Mouse (Mus musculus) left cerebral cortex, adult 18-20 months (tissue): ENCODE results near the gene B4galt2. TPM values are rescaled to one million over a fixed set of nuclear protein-coding genes. Genes with fewer than 3 reads are reported as not detected.

ENCODE experiments used
- DNase-seq, 2 experiments: peaks; one replicate each; pipeline ENCODE4 v3.0.0; 2021 to 2022; ENCODE audit warnings: low spot score in 2 of 2, mixed read lengths in 1 of 2
- total RNA-seq, 2 experiments: library from RNA; stranded (reverse); gene quantifications; 2 replicates each; pipeline ENCODE4 v1.2.3; 2021

The B4galt2 gene
- total RNA-seq, 2 experiments from 2014 or later: 82.6 to 89.3 TPM

DNA sequence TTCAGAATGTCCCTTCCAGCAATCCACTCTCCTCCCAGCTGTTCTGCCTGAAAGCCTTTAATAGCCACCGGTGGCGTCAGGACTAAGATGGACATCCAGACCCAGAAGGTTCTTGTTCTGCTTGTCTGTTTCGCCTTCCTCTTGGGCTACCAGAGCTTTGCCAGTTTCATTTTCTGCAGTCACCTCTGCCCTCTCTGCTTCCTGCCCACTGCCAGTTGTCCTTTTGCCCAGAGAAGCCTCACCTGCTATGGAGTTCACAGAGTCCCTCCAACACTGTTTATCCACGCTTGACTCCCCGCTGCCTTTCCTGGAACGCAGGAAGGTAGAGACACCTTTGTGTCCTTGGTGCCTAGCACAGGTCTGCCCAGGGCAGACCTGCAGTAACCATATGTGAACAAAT lies 43.9 kb downstream of the B4galt2 start:
- no peak for DNase-seq

DNA sequence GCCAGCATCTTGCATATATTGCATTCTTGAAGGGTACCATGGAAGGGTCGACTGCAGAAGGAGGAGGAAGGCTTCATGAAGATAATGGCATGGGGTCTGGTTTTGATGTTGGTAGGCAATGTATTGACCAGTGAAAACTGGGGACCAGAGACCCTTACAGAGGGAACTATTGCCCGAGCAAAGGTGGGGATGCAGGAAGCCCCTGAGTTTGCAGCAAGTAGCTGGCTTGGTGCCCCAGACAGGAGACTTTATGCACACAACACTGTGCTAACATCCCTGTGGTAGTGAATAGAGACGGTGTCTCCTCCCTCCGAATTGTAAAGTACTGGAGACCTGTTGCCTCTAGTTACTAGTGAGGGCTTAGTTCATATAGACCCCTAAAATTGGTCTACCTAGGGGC lies 46.0 kb downstream of the B4galt2 start:
- DNase-seq: no peak

DNA sequence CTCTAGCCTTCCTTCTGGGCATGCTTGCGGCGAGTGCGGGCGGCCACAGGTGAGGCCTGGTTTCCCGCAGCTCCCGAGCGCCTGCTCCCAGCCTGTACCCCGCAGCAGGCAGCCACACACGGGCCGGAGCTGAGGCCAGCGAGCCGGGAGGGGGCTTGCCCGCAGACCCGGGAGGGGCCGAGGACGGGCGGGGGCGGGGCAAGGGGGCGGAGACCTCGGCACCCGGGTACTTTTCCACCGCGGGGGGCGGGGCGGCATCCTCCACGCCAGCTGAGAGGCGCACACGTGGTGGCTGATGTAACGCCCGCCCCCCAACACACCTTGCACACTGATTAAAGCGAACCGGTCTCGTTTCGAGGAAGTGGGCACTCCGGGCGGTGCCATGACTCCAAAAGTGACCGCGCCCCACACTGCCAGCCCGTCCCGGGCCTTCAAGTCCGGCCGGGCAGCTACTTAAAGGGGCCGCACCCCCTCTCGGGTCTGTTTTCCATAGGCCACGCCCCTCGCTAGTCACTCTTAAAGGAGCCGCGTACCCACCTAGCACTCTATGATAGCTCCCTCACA lies 47.0 kb downstream of the B4galt2 start:
- peak; percentile 81 to 88 for DNase-seq

DNA sequence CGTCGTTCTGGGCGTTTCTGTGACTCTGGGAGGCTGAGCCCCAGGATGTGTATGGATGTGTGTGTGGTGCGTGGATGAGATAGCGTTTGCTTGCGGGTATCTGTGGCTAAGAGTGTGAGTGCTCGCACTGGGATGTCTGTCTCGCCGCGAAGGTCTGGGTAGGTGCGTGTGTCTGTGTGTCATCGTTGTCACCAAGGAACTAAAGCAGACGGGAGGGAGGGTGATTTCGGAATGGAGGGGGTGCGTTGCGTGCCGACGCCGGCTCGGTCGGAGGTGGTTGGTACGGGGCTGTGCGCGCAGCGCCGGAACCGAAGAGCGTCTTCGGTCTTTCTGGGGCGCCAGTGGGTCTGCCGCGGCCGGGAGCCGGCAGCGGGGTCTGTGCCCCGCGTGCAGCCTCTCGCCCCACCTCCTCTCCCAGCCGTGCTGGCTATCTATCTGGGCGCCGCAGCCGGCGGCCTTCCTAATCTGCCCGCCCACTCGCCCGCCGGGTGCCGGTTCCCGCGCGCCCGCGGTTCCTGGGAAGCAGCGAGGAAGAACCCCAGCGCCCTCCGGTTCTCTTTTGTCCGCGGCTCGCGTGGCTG lies 47.7 kb downstream of the B4galt2 start:
- DNase-seq: peak; percentile 56 to 70

DNA sequence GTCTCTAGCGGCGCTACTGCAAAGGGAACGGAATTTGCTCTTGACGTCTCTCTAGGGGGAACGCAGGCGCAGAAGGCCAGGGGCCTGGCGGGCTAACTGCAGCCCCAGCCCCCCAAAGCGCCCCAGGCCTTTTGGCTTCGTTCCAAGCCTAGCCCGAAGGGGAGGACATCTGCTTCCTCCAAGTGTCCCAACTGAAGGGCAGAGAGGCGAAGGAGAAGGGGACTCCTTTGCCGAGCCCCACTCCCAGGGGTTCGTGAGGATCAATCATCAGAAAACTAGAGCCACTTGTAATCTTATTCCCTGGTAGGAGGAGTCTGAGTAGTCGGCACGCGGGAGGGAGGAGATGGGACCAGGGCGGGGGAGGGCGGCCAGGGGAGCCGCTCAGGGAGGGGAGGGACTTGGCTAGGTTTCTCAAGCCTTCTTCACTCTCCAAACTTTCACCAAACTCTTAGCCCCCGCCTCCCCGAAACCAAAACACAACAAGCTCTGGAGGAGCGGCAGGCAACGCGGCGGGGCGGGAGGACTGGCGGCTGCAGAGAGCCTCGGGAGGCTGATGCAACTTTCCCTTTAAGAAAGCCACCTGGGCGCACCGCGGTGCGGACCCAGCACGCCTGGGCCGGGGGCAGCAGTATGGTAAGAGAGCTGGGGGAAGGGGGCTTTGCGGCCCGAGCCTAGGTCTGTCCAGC lies 48.3 kb downstream of the B4galt2 start:
- DNase-seq: peak; percentile 29 to 45

DNA sequence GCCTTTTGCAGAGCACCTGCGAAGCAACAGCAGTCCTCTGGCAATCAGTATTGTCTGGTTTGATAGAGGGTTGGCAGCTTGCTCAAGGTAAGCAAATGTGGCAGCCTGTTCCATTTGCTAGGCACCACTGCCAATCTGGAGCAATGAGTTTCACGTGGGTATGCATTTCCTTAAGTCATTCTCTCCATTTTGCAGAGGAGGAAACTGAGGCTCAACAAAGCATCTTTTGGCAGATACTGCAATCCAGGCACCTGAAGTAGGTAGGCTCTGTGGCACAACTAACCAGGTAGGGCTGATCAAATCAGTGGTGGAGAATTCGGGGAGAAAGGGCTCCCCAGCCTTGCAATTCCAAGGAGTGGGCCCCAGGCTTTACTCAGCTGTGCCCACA lies 48.8 kb downstream of the B4galt2 start, which contains the start of gene Slc6a9:
Gene Slc6a9 (plus strand): TSS at position 50 of the 388 bp plus-strand sequence.
- no peak for DNase-seq

DNA sequence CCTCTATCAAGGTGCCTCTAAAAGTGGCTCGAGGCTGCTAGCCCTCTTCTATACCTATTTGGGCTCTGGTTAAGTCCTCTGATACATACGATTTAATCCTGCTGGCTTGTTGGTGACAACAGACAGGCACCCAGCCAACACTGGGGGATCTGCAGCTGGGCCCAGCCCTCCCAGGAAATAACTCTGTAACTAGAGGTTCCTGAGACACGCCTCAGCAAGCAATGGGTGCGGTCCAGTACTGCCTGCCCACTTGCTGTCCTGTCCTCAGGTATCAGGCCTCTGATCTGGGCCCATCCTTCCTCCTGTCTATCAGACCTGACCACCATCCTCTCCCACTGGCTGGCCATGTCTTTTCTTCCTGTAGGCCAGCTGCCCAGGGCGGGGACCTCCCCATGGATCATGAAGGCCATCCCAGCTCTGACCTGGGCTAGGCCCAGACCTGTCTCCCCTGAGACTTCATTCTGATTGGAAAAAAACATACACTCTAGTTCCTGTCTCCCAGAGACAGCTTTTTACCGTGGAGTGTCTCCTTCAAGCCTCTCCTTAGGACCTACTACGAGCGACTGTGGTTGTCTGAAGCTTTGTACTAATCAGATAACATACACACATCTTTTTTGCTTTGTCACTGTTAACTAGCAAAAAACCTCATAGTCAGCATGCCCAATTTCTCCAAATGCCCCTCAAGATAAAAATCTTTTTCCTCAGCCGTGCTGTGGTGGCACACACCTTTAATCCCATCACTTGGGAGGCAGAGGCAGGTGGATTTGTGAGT lies 51.2 kb downstream of the B4galt2 start:
- DNase-seq: no peak

DNA sequence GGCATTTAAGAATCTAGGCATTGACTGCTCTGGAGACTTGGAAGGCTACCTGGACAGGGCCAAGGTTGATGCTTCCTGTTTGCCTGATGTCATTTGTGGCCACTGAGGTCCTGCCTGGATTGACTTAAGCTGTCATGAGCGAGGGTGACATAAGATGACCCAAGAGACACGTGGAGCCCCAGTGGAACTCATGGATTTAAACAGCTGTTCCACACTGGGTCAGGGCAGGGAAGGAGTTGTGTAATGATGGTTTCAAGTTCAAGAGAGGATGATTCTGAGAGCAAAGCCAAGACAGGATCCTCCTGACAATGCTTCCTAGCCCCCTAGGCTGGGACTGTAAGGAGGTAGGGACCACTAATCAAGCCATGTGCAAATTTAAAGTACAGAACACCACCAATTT lies 51.8 kb downstream of the B4galt2 start:
- DNase-seq: no peak

DNA sequence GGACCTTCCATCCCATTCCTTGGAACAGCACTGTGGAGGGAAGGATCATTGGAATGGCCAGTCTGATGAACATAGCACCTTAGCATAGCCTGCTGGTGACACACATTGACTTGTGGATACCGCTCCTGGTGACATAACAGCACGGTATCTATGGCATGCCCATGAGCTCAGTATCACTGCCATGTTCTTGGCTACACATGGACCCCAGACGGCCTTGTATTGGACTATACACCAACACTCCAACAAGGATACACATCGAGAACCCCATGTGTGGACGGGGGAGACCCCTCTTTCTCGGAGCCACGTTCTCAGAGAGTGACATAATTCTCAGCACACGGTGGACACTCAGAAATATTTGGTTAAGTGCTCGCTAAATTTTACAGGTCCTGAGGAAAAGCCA lies 52.5 kb downstream of the B4galt2 start:
- DNase-seq: no peak

DNA sequence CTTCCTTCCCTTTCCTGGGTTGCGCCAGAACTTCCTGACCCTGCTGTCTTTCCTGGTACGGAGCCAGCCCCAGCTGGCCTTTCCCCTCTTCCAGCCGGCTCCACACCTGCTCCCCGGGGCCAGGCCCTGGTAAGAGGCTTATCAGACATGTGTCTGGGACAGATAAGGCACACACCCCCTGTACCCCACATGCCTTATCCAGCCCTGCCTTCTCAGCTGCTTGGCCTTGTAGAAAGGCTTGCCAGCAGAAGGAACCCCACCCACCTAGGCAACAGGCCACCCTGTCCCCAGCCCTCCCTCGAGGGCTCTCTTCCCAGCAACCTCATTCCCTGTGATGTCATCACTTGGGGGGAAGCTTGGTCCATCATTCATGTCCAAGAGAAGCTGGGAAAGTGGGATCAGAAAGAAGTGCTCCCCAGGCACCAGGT lies 53.1 kb downstream of the B4galt2 start:
- DNase-seq: no peak

DNA sequence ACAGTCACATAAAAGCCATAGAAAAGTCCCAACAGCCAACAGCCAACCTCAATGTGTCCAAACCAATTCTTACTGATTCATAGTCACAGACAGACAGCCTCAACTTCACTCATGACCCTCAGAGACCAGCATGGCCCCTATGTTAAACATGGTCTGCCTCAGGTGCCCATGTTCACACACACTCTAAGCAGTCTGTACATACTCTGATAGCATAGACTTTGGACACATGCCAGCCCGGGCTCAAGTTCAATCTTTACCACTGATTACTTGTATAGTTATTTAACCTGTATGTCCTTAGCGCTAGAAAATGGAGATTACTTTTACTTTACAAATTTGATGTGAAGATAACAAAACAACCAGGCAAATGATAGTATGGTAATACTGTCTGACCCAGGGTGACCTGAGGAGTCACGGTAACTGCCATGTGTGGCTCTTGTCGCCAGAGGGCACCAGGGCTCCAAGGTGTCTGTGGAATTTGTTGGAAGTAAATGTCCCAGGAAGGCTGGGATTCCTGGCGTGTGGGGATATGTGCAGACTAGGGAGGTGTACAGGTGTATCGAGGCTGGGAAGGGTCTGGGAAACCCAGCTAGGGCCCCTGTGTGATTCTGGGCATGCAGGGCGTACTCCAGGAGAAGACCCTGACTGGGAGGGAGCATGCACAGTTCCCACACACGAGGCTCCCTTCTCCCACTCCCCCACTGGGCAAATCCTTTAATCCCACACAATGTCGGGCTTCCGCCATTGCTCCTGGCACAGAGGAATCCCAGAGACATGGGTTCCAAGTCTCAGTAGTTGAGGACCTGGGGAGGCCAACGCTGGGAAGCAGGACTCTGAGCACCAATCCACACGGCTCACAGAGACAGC lies 53.8 kb downstream of the B4galt2 start:
- peak; percentile 42 to 65 for DNase-seq

DNA sequence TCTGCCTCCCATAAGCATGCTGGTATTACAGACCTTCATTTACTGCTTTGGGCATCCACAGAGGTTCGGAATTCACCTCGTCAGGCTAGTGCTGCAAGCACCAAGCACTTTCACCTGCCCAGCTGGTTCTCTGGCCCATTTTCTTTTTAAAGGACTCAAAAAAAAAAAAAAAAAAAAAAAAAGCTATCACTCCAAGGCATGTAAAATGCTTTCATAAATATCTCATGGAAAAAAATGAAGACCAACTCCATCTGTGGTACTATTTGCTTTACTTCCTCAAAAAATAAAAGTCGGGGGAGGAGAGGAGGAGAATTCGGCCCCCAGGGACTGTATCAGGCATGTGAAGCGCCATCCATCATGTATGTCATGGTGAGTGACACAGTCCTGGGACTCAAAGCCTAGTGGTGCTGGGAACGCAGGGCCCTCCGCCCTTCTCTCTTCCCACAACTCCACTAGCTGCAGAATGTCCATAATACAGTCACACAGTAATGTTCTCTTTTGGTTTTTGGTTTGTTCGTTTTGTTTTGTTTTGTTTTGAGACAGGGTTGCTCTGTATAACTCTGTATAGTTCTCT lies 54.6 kb downstream of the B4galt2 start:
- no peak for DNase-seq

Other genes starting within 250 kb of the B4galt2 start
- 10 to 100 TPM; 38.8 to 39.6 TPM for gene Dmap1, start 201.2 kb downstream of the B4galt2 start, total RNA-seq
- not detected for gene Gm12845, start 159.1 kb downstream of the B4galt2 start, total RNA-seq
- not detected for gene Klf17, start 117.8 kb downstream of the B4galt2 start, total RNA-seq
- gene Slc6a9, start 49.0 kb downstream of the B4galt2 start, total RNA-seq: 10 to 100 TPM; 35.9 to 36.3 TPM
- under 1 TPM; 0.37 to 0.84 TPM for gene Ccdc24, start 10.9 kb downstream of the B4galt2 start, total RNA-seq
- gene Atp6v0b, start 3.8 kb upstream of the B4galt2 start, total RNA-seq: 100 to 1,000 TPM; 421 to 464 TPM
- gene Dph2, start 8.5 kb upstream of the B4galt2 start, total RNA-seq: 1 to 10 TPM; 9.2 to 9.8 TPM
- 100 to 1,000 TPM; 106 to 125 TPM for gene Ipo13, start 31.5 kb upstream of the B4galt2 start, total RNA-seq
- 1 to 10 TPM; 1.7 to 2.5 TPM for gene Artn, start 46.3 kb upstream of the B4galt2 start, total RNA-seq